Mouse (Mus musculus): ENCODE results near the gene G430095P16Rik. TPM values are rescaled to one million over a fixed set of nuclear protein-coding genes. Genes with fewer than 3 reads are reported as not detected.
A peak's percentile ranks its signal among the peaks of the same experiment; 100 is the strongest.

G430095P16Rik gene
- polyA plus RNA-seq, 1 experiment = 9.4 TPM

DNA sequence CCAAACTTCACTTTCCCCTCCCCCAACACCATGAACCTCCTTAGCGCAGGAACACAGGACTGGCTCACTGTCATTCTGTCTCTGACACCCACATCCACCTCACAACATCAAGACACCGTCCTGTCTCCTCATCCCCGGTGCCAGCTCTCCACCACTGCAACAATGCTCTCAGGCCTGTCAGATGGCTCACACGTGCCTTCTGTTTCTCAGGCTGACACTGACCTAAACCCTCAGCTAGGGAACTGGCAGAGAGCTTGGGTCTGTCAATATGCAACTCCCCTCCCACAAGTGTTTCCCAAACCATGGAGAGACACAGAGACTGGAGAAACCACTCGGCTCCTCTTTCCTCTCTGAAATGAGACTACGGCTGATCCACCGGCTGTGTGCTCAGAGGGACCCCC lies 37.6 kb downstream of the G430095P16Rik start:
- peaks cover 50% of the 10 kb centered on the region for H3K79me2 ChIP-seq (ENCODE audit: control insufficient read depth, insufficient read depth)
- H3K4me2 ChIP-seq (ENCODE audit: low read depth) = peak overlapping the region; percentile 4
- peaks cover 6% of the 10 kb centered on the region for H3K36me3 ChIP-seq (ENCODE audit: control insufficient read depth, insufficient read depth)
- TF ChIP-seq CEBPB (IDR thresholded peaks at IDR 0.05; ENCODE audit: insufficient read depth, poor library complexity, severe bottlenecking) = no peak
- no peak for TF ChIP-seq USF1 (IDR thresholded peaks at IDR 0.05; ENCODE audit: low read depth)
- TF ChIP-seq SRF (IDR thresholded peaks at IDR 0.05; ENCODE audit: control insufficient read depth, insufficient read length, low read depth) = no peak
- no peak for TF ChIP-seq POLR2A (IDR thresholded peaks at IDR 0.05; ENCODE audit: insufficient read length, low read depth)
- no peak for TF ChIP-seq TCF3 (IDR thresholded peaks at IDR 0.05; ENCODE audit: insufficient read length, low read depth)
- no peak for TF ChIP-seq MYOG (IDR thresholded peaks at IDR 0.05; ENCODE audit: control insufficient read depth in 1 of 3, insufficient read depth in 1 of 3, insufficient read length in 2 of 3, low read depth in 2 of 3)
- no peak for TF ChIP-seq E2F4 (IDR thresholded peaks at IDR 0.05; ENCODE audit: insufficient read depth)
- TF ChIP-seq MYOD1 (IDR thresholded peaks at IDR 0.05; ENCODE audit: control insufficient read depth in 1 of 3, insufficient read length in 2 of 3, low read depth in 2 of 3) = no peak
- TF ChIP-seq MAX (IDR thresholded peaks at IDR 0.05; ENCODE audit: low read depth) = no peak
- no peak for TF ChIP-seq REST (IDR thresholded peaks at IDR 0.05; ENCODE audit: insufficient read depth, insufficient read length)
- TF ChIP-seq POLR2AphosphoS2 (IDR thresholded peaks at IDR 0.05; ENCODE audit: insufficient read length, low read depth) = no peak
- H3ac ChIP-seq (ENCODE audit: control insufficient read depth, insufficient read length) = no peak overlapping the region
- H3K27me3 ChIP-seq (ENCODE audit: control insufficient read depth, insufficient read depth, insufficient read length) = no peaks in the 10 kb centered on the region
- H3K4me3 ChIP-seq = no peak overlapping the region

GRCm38 (mm10) chr8:84760901-84761300 lies 38.1 kb downstream of the G430095P16Rik start:
- H3K4me3 ChIP-seq = no peak overlapping the region
- H3K36me3 ChIP-seq (ENCODE audit: control insufficient read depth, insufficient read depth) = peaks cover under 1% of the 10 kb centered on the region
- no peak overlapping the region for H3ac ChIP-seq (ENCODE audit: control insufficient read depth, insufficient read length)
- H3K4me2 ChIP-seq (ENCODE audit: low read depth) = peak overlapping the region; percentile 4
- TF ChIP-seq CEBPB (IDR thresholded peaks at IDR 0.05; ENCODE audit: insufficient read depth, poor library complexity, severe bottlenecking) = 0 out of 2 replicates have a peak, but pooled peaks have one; percentile 23
- TF ChIP-seq MYOD1 (IDR thresholded peaks at IDR 0.05; ENCODE audit: control insufficient read depth in 1 of 3, insufficient read length in 2 of 3, low read depth in 2 of 3) = peak in 1 of 3 experiments; percentile 38
- no peak for TF ChIP-seq TCF12 (IDR thresholded peaks at IDR 0.05; ENCODE audit: insufficient read depth, poor library complexity, severe bottlenecking)
- TF ChIP-seq TCF3 (IDR thresholded peaks at IDR 0.05; ENCODE audit: insufficient read length, low read depth) = no peak
- no peak for TF ChIP-seq SRF (IDR thresholded peaks at IDR 0.05; ENCODE audit: control insufficient read depth, insufficient read length, low read depth)
- TF ChIP-seq MYOG (IDR thresholded peaks at IDR 0.05; ENCODE audit: control insufficient read depth in 1 of 3, insufficient read depth in 1 of 3, insufficient read length in 2 of 3, low read depth in 2 of 3) = no peak
- no peaks in the 10 kb centered on the region for H3K27me3 ChIP-seq (ENCODE audit: control insufficient read depth, insufficient read depth, insufficient read length)
- H3K79me2 ChIP-seq (ENCODE audit: control insufficient read depth, insufficient read depth) = peaks cover 50% of the 10 kb centered on the region

- TF ChIP-seq POLR2AphosphoS2 (IDR thresholded peaks at IDR 0.05; ENCODE audit: insufficient read length, low read depth) (no peak), REST (IDR thresholded peaks at IDR 0.05; ENCODE audit: insufficient read depth, insufficient read length) (no peak), MAX (IDR thresholded peaks at IDR 0.05; ENCODE audit: low read depth) (no peak), TCF12 (IDR thresholded peaks at IDR 0.05; ENCODE audit: insufficient read depth, poor library complexity, severe bottlenecking) (no peak), USF1 (IDR thresholded peaks at IDR 0.05; ENCODE audit: low read depth) (no peak), TCF3 (IDR thresholded peaks at IDR 0.05; ENCODE audit: insufficient read length, low read depth) (no peak), E2F4 (IDR thresholded peaks at IDR 0.05; ENCODE audit: insufficient read depth) (no peak), POLR2A (IDR thresholded peaks at IDR 0.05; ENCODE audit: insufficient read length, low read depth) (no peak), CEBPB (IDR thresholded peaks at IDR 0.05; ENCODE audit: insufficient read depth, poor library complexity, severe bottlenecking) (no peak), SRF (IDR thresholded peaks at IDR 0.05; ENCODE audit: control insufficient read depth, insufficient read length, low read depth) (no peak)
- H3K4me3 ChIP-seq = no peak overlapping the region
- no peaks in the 10 kb centered on the region for H3K27me3 ChIP-seq (ENCODE audit: control insufficient read depth, insufficient read depth, insufficient read length)
- H3K79me2 ChIP-seq (ENCODE audit: control insufficient read depth, insufficient read depth) = peaks cover 35% of the 10 kb centered on the region
- no peak overlapping the region for H3ac ChIP-seq (ENCODE audit: control insufficient read depth, insufficient read length)
- peaks cover 9% of the 10 kb centered on the region for H3K36me3 ChIP-seq (ENCODE audit: control insufficient read depth, insufficient read depth)
- no peak overlapping the region for H3K4me2 ChIP-seq (ENCODE audit: low read depth)
Measured at GRCm38 (mm10) chr8:84764100-84764499, 41.3 kb downstream of the G430095P16Rik start.

GRCm38 (mm10) chr8:84764870-84765495 lies 42.2 kb downstream of the G430095P16Rik start:
- peaks cover 29% of the 10 kb centered on the region for H3K79me2 ChIP-seq (ENCODE audit: control insufficient read depth, insufficient read depth)
- no peak overlapping the region for H3K4me2 ChIP-seq (ENCODE audit: low read depth)
- H3K27me3 ChIP-seq (ENCODE audit: control insufficient read depth, insufficient read depth, insufficient read length) = no peaks in the 10 kb centered on the region
- H3K4me3 ChIP-seq = no peak overlapping the region
- peaks cover 10% of the 10 kb centered on the region for H3K36me3 ChIP-seq (ENCODE audit: control insufficient read depth, insufficient read depth)
- TF ChIP-seq E2F4 (IDR thresholded peaks at IDR 0.05; ENCODE audit: insufficient read depth) (no peak), REST (IDR thresholded peaks at IDR 0.05; ENCODE audit: insufficient read depth, insufficient read length) (no peak), CEBPB (IDR thresholded peaks at IDR 0.05; ENCODE audit: insufficient read depth, poor library complexity, severe bottlenecking) (no peak), MYOD1 (IDR thresholded peaks at IDR 0.05; ENCODE audit: control insufficient read depth in 1 of 3, insufficient read length in 2 of 3, low read depth in 2 of 3) (no peak), SRF (IDR thresholded peaks at IDR 0.05; ENCODE audit: control insufficient read depth, insufficient read length, low read depth) (no peak)
- no peak overlapping the region for H3ac ChIP-seq (ENCODE audit: control insufficient read depth, insufficient read length)

DNA sequence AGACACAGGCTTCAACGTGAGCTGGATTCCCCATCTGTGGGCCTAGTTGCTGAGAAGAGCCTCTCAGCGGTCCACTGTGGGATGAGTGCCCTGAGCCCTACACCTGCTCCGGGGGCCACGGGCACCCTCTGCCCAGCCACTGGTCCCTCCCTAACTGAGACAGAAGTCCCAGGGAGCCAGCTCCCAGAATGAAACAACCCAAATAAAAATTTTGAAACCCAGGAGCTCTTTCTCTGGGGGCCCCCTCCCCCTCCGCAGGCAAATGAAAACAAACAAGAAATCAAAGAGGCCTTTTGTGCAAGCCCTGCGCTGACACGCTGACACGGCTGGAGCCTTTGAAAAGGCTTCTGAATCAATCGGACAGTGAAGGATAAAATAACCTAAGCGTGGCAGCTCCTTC lies 42.8 kb downstream of the G430095P16Rik start:
- Histone ChIP-seq H3K4me3 (no peak overlapping the region), H3K4me2 (ENCODE audit: low read depth) (no peak overlapping the region), H3K27me3 (ENCODE audit: control insufficient read depth, insufficient read depth, insufficient read length) (no peaks in the 10 kb centered on the region), H3ac (ENCODE audit: control insufficient read depth, insufficient read length) (no peak overlapping the region), H3K79me2 (ENCODE audit: control insufficient read depth, insufficient read depth) (peaks cover 23% of the 10 kb centered on the region), H3K36me3 (ENCODE audit: control insufficient read depth, insufficient read depth) (peaks cover 10% of the 10 kb centered on the region)
- TF ChIP-seq POLR2AphosphoS2 (IDR thresholded peaks at IDR 0.05; ENCODE audit: insufficient read length, low read depth) (no peak), MAX (IDR thresholded peaks at IDR 0.05; ENCODE audit: low read depth) (no peak), TCF12 (IDR thresholded peaks at IDR 0.05; ENCODE audit: insufficient read depth, poor library complexity, severe bottlenecking) (no peak), USF1 (IDR thresholded peaks at IDR 0.05; ENCODE audit: low read depth) (no peak), MYOG (IDR thresholded peaks at IDR 0.05; ENCODE audit: control insufficient read depth in 1 of 3, insufficient read depth in 1 of 3, insufficient read length in 2 of 3, low read depth in 2 of 3) (no peak), TCF3 (IDR thresholded peaks at IDR 0.05; ENCODE audit: insufficient read length, low read depth) (no peak), E2F4 (IDR thresholded peaks at IDR 0.05; ENCODE audit: insufficient read depth) (no peak), REST (IDR thresholded peaks at IDR 0.05; ENCODE audit: insufficient read depth, insufficient read length) (no peak), MYOD1 (IDR thresholded peaks at IDR 0.05; ENCODE audit: control insufficient read depth in 1 of 3, insufficient read length in 2 of 3, low read depth in 2 of 3) (no peak), CEBPB (IDR thresholded peaks at IDR 0.05; ENCODE audit: insufficient read depth, poor library complexity, severe bottlenecking) (no peak), SRF (IDR thresholded peaks at IDR 0.05; ENCODE audit: control insufficient read depth, insufficient read length, low read depth) (no peak), POLR2A (IDR thresholded peaks at IDR 0.05; ENCODE audit: insufficient read length, low read depth) (no peak)

All from myocyte (in vitro differentiated cells).